In genomic region chr17:75233923-75234322, GRCm38 (mm10) we compare ENCODE assay signal across 15 mouse cellular contexts.
"Had no signal": no experiment of that assay in that cellular context is flagged by ENCODE, and none has a peak within 500 bp of the region (broad histone marks: within the 10 kb centered on the region; RNA-seq: fewer than 3 reads in every experiment).

No protein-coding gene starts in this region.

- DNase-seq: gastrocnemius, adult 2 months; gastrocnemius, postnatal 10 days; gastrocnemius, postnatal 25 days; heart, adult 18-20 months; heart, postnatal 10 days; heart, postnatal 4 days; kidney, adult 18-20 months; kidney, adult 8-10 months; kidney, postnatal 10 days; kidney, postnatal 36 days; layer of hippocampus, adult 9-11 months; liver; liver, embryonic 13.5 days had no signal

- ATAC-seq: hindbrain, postnatal 0 days; intestine, embryonic 15.5 days had no signal
